Mouse (Mus musculus): ENCODE measurements around the gene Gm5941. TPM values are rescaled to one million over a fixed set of nuclear protein-coding genes. Genes with fewer than 3 reads are reported as not detected.

Gene Gm5941
- polyA plus RNA-seq (2015; fragmentation: Nextera tagmentation; extraction: Ambion mirVana) = not detected in 2 replicates

GRCm38 (mm10) chrX:92489649-92490048 is at the start of gene Gm5941:
Gene Gm5941 (plus strand): TSS chrX:92489949.

Other genes starting within 250 kb of the Gm5941 start
- not detected in 2 replicates for gene Mageb18, start 109.6 kb downstream of the Gm5941 start, polyA plus RNA-seq (2015; fragmentation: Nextera tagmentation; extraction: Ambion mirVana)

All from neural tube, postnatal 0 days (tissue).